Mouse (Mus musculus) neural tube, embryonic 14.5 days (tissue): ENCODE measurements at regions not wholly inside any gene's neighbourhood (a gene's known extent, or its start where the extent isn't known, plus 50 kb on each side); places are given as distances from the start of the nearest gene placed in this dataset.

Source experiments
- ATAC-seq: fragments of 200-750 bp; cut with Nextera tagmentation; 2 replicates; pipeline ENCODE4 v1.8.0; 2017; ENCODE audit warnings: low read depth, mild to moderate bottlenecking, moderate TSS enrichment, moderate library complexity
- H3K27ac ChIP-seq: fragments of 300-500 bp; sonication (generic); 2 replicates; pipeline ENCODE4 v1.5.1; 2014; ENCODE audit warnings: low read depth, mild to moderate bottlenecking, control low read depth, low read length, moderate library complexity, mixed read lengths
- H3K27me3 ChIP-seq: fragments of 300-500 bp; sonication (generic); 2 replicates; pipeline ENCODE4 v1.6.1; 2014; ENCODE audit warnings: low read length; ENCODE audit not compliant: control insufficient read depth, insufficient read depth
- H3K36me3 ChIP-seq: fragments of 300-500 bp; sonication (generic); 2 replicates; pipeline ENCODE4 v1.6.1; 2014; ENCODE audit warnings: low read length, mixed read lengths; ENCODE audit not compliant: control insufficient read depth, insufficient read depth
- H3K4me1 ChIP-seq: fragments of 300-500 bp; sonication (generic); 2 replicates; pipeline ENCODE4 v1.6.1; 2014; ENCODE audit warnings: low read length; ENCODE audit not compliant: control insufficient read depth, insufficient read depth
- H3K4me2 ChIP-seq: fragments of 300-500 bp; sonication (generic); 2 replicates; pipeline ENCODE4 v1.6.1; 2014; ENCODE audit warnings: mild to moderate bottlenecking, low read depth, low read length, control low read depth
- H3K4me3 ChIP-seq: fragments of 300-500 bp; sonication (generic); 2 replicates; pipeline ENCODE4 v1.5.1; 2014; ENCODE audit warnings: low read depth, low read length, control low read depth, mixed read lengths
- H3K9ac ChIP-seq: fragments of 300-500 bp; sonication (generic); replicated peaks from 2 replicates; pipeline ENCODE4 v1.6.1; 2014; ENCODE audit warnings: low read depth, mild to moderate bottlenecking, control low read depth, low read length, mixed read lengths
- H3K9me3 ChIP-seq: fragments of 300-500 bp; sonication (generic); 2 replicates; pipeline ENCODE4 v1.6.1; 2016; ENCODE audit warnings: low read length; ENCODE audit not compliant: control insufficient read depth
- WGBS: fragments of 180-500 bp; shearing (Covaris S2); extraction: QIAGEN DNeasy Blood & Tissue Kit; methylation state at CpG from one replicate; pipeline ENCODE4 v1.1.7; 2014; 5-methylcytosine and 5-hydroxymethylcytosine counted together

GRCm38 (mm10) chr3:157842872-157843271, 82.0 kb downstream of the Cth start:
- ATAC-seq, result no peak
- Histone ChIP-seq H3K4me3 (no peak overlapping the region), H3K9me3 (no peaks in the 10 kb centered on the region), H3K36me3 (no peaks in the 10 kb centered on the region), H3K9ac (no peak overlapping the region), H3K27ac (no peak overlapping the region), H3K27me3 (no peaks in the 10 kb centered on the region), H3K4me1 (no peaks in the 10 kb centered on the region), H3K4me2 (no peak overlapping the region)
- 76% methylated on average over 3 of the region's 3 CpGs for WGBS

- Histone ChIP-seq H3K36me3 (no peaks in the 10 kb centered on the region), H3K4me3 (no peak overlapping the region)
- peak; percentile 21; the same call in 1 of the 2 replicates for ATAC-seq
Observed at GRCm38 (mm10) chr3:157841164-157841719, 83.6 kb downstream of the Cth start.

GRCm38 (mm10) chr3:157804307-157804706, 120.6 kb downstream of the Cth start:
- H3K27me3 ChIP-seq, result no peaks in the 10 kb centered on the region
- H3K9me3 ChIP-seq, result no peaks in the 10 kb centered on the region
- 66% methylated on average over 3 of the region's 3 CpGs for WGBS
- H3K4me1 ChIP-seq, result no peaks in the 10 kb centered on the region
- no peak overlapping the region for H3K4me2 ChIP-seq
- no peak overlapping the region for H3K4me3 ChIP-seq
- no peak overlapping the region for H3K9ac ChIP-seq
- ATAC-seq, result no peak
- no peak overlapping the region for H3K27ac ChIP-seq
- no peaks in the 10 kb centered on the region for H3K36me3 ChIP-seq

More at GRCm38 (mm10) chr3:157841164-157841719, 83.6 kb downstream of the Cth start:
- H3K27ac ChIP-seq, result no peak overlapping the region
- no peak overlapping the region for H3K4me2 ChIP-seq
- H3K4me1 ChIP-seq, result no peaks in the 10 kb centered on the region
- H3K9ac ChIP-seq, result no peak overlapping the region
- H3K27me3 ChIP-seq, result no peaks in the 10 kb centered on the region
- whole genome bisulfite sequencing, result 19% methylated on average over 2 of the region's 2 CpGs
- H3K9me3 ChIP-seq, result no peaks in the 10 kb centered on the region

- H3K9me3 ChIP-seq, result no peaks in the 10 kb centered on the region
- 60% methylated on average over 4 of the region's 4 CpGs for WGBS
- ATAC-seq, result no peak
- no peak overlapping the region for H3K4me3 ChIP-seq
- H3K27me3 ChIP-seq, result no peaks in the 10 kb centered on the region
- H3K4me1 ChIP-seq, result no peaks in the 10 kb centered on the region
- no peak overlapping the region for H3K9ac ChIP-seq
- no peak overlapping the region for H3K27ac ChIP-seq
- H3K4me2 ChIP-seq, result no peak overlapping the region
- no peaks in the 10 kb centered on the region for H3K36me3 ChIP-seq
Observed at GRCm38 (mm10) chr3:157803356-157803755, 121.5 kb downstream of the Cth start.

GRCm38 (mm10) chr3:157787559-157788256, 137.2 kb downstream of the Cth start:
- Histone ChIP-seq H3K4me3 (no peak overlapping the region), H3K27ac (no peak overlapping the region), H3K36me3 (no peaks in the 10 kb centered on the region), H3K9ac (no peak overlapping the region), H3K9me3 (no peaks in the 10 kb centered on the region), H3K27me3 (no peaks in the 10 kb centered on the region), H3K4me1 (no peaks in the 10 kb centered on the region), H3K4me2 (no peak overlapping the region)
- WGBS, result 65% methylated on average over 4 of the region's 4 CpGs
- ATAC-seq, result no peak

GRCm38 (mm10) chr3:157781071-157781470, 143.8 kb downstream of the Cth start:
- no peaks in the 10 kb centered on the region for H3K9me3 ChIP-seq
- 78% methylated on average over 4 of the region's 4 CpGs for WGBS
- no peak for ATAC-seq
- H3K4me3 ChIP-seq, result no peak overlapping the region
- no peak overlapping the region for H3K4me2 ChIP-seq
- H3K4me1 ChIP-seq, result no peaks in the 10 kb centered on the region
- no peaks in the 10 kb centered on the region for H3K27me3 ChIP-seq
- H3K9ac ChIP-seq, result no peak overlapping the region
- H3K27ac ChIP-seq, result no peak overlapping the region
- H3K36me3 ChIP-seq, result no peaks in the 10 kb centered on the region

- H3K4me2 ChIP-seq, result no peak overlapping the region
- no peaks in the 10 kb centered on the region for H3K9me3 ChIP-seq
- H3K4me3 ChIP-seq, result no peak overlapping the region
- WGBS, result 91% methylated on average over 1 of the region's 1 CpGs
- no peaks in the 10 kb centered on the region for H3K4me1 ChIP-seq
- H3K27me3 ChIP-seq, result no peaks in the 10 kb centered on the region
- no peak for ATAC-seq
- no peaks in the 10 kb centered on the region for H3K36me3 ChIP-seq
- H3K27ac ChIP-seq, result no peak overlapping the region
- no peak overlapping the region for H3K9ac ChIP-seq
Observed at GRCm38 (mm10) chr3:157777779-157778178, 147.1 kb downstream of the Cth start.

GRCm38 (mm10) chr3:157763487-157764199, 161.2 kb downstream of the Cth start:
- H3K4me1 ChIP-seq, result no peaks in the 10 kb centered on the region
- H3K27me3 ChIP-seq, result no peaks in the 10 kb centered on the region
- 67% methylated on average over 6 of the region's 6 CpGs for WGBS
- H3K9me3 ChIP-seq, result no peaks in the 10 kb centered on the region
- H3K4me2 ChIP-seq, result no peak overlapping the region
- no peak overlapping the region for H3K4me3 ChIP-seq
- H3K27ac ChIP-seq, result no peak overlapping the region
- no peak overlapping the region for H3K9ac ChIP-seq
- no peak for ATAC-seq
- H3K36me3 ChIP-seq, result no peaks in the 10 kb centered on the region

- no peak for ATAC-seq
- Histone ChIP-seq H3K9ac (no peak overlapping the region), H3K27ac (no peak overlapping the region), H3K4me3 (no peak overlapping the region), H3K36me3 (no peaks in the 10 kb centered on the region), H3K27me3 (no peaks in the 10 kb centered on the region), H3K4me1 (no peaks in the 10 kb centered on the region), H3K4me2 (no peak overlapping the region), H3K9me3 (no peaks in the 10 kb centered on the region)
- WGBS, result 91% methylated on average over 1 of the region's 1 CpGs
Observed at GRCm38 (mm10) chr3:157759856-157760255, 165.0 kb downstream of the Cth start.
